ENCODE assay signal across 15 mouse cellular contexts in the genomic region with DNA sequence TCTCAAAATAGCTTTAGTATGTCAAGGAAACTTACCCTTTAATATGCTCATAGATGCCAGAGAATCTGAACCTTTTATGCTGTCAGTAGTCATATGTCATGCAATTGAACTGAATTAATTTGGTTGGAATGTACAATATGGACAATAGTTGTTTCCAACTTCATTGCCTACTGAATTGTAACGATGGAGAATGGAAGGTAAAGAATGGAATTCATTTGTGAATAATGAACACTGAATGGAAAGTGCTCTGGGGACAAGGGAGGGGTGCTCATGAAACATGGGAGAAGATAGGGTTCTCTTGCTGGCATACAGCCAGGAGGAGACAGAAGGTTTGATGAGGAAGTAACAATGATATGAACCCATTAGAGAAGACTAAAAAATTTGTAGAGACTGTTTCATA.
"Had no signal": no experiment of that assay in that cellular context is flagged by ENCODE, and none has a peak within 500 bp of the region (broad histone marks: within the 10 kb centered on the region; RNA-seq: fewer than 3 reads in every experiment).

No protein-coding gene starts in this region.

- ATAC-seq: liver, embryonic 12.5 days had no signal

- H3K27ac ChIP-seq: limb, embryonic 10.5 days; limb, embryonic 13.5 days; liver, embryonic 12.5 days; liver, embryonic 15.5 days; lung, embryonic 15.5 days had no signal

- H3K27me3 ChIP-seq: limb, embryonic 13.5 days; liver, embryonic 12.5 days; liver, embryonic 15.5 days; lung, embryonic 15.5 days had no signal

- H3K4me3 ChIP-seq: limb, embryonic 10.5 days; limb, embryonic 13.5 days; liver, embryonic 12.5 days; liver, embryonic 15.5 days; lung, embryonic 15.5 days had no signal

- H3K9ac ChIP-seq: limb, embryonic 13.5 days; liver, embryonic 12.5 days; liver, embryonic 15.5 days; lung, embryonic 15.5 days had no signal

- DNase-seq: kidney, postnatal 14 days; kidney, postnatal 4 days; liver; lung, adult 18-20 months; lung, postnatal 10 days; lung, postnatal 4 days; midbrain, embryonic 14.5 days; thymus, adult 18-20 months; thymus, postnatal 36 days had no signal

- H3K9me3 ChIP-seq: limb, embryonic 10.5 days; limb, embryonic 13.5 days; liver, embryonic 12.5 days; liver, embryonic 15.5 days; lung, embryonic 15.5 days had no signal

- H3K4me1 ChIP-seq: limb, embryonic 10.5 days; limb, embryonic 13.5 days; liver, embryonic 12.5 days; liver, embryonic 15.5 days; lung, embryonic 15.5 days had no signal

- H3K36me3 ChIP-seq: limb, embryonic 10.5 days; limb, embryonic 13.5 days; liver, embryonic 12.5 days; liver, embryonic 15.5 days; lung, embryonic 15.5 days had no signal

- H3K4me2 ChIP-seq: limb, embryonic 13.5 days; liver, embryonic 12.5 days; liver, embryonic 15.5 days; lung, embryonic 15.5 days; midbrain, embryonic 11.5 days had no signal
